Mouse (Mus musculus): Measurements from ENCODE around the gene Asb12. TPM values are rescaled to one million over a fixed set of nuclear protein-coding genes. Genes with fewer than 3 reads are reported as not detected.

Asb12 gene
- polyA plus RNA-seq (2017; shearing (Covaris generic)) = not detected

GRCm38 (mm10) chrX:95557887-95558286 lies at the start of gene Asb12, which contains the start of gene Pfn5:
Asb12 (minus strand) TSS chrX:95557987.
Pfn5 (plus strand) TSS chrX:95558104.

GRCm38 (mm10) chrX:95444776-95445111 lies 113.0 kb downstream of the Asb12 start, which contains the start of gene Amer1:
Amer1 (minus strand) TSS chrX:95444872.

Other genes starting within 250 kb of the Asb12 start
- 1 to 10 TPM; 2.3 to 2.9 TPM for gene Amer1, start 113.1 kb downstream of the Asb12 start, polyA plus RNA-seq (2017; shearing (Covaris generic))
- not detected for gene Pfn5, start 117 bp upstream of the Asb12 start, polyA plus RNA-seq (2017; shearing (Covaris generic))
- gene Zc4h2, start 100.5 kb upstream of the Asb12 start, polyA plus RNA-seq (2017; shearing (Covaris generic)) = 1 to 10 TPM; 1.7 to 2.2 TPM
- under 1 TPM; 0.45 to 0.82 TPM for gene Zc3h12b, start 153.7 kb upstream of the Asb12 start, polyA plus RNA-seq (2017; shearing (Covaris generic))

All from activated CD4-positive, CD25-positive, alpha-beta regulatory T cell (primary cell).